In the genomic region with DNA sequence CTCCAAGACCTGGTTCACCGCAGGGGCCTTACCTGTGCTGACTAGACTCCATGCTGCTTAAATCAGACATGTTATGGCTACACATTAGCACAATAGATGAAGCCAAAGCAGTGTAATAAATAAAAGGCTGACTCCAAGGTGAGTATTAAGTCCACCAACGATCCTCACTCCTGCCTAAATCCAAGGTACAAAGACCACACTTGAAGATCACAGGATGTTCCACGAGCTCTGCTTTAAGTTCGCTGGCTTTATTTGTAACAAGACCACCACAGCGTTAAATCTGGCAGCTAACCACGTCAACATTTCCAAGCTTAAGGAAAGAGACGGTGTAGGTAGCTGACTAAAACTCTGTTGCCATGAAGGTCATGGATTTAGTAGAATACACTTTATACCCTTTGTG, we compare ENCODE assay signal across 24 mouse cellular contexts.
"Had no signal": no experiment of that assay in that cellular context is flagged by ENCODE, and none has a peak within 500 bp of the region (broad histone marks: within the 10 kb centered on the region; RNA-seq: fewer than 3 reads in every experiment).

No protein-coding gene starts in this region.

- H3K9ac ChIP-seq: heart, embryonic 12.5 days; hindbrain, embryonic 12.5 days; hindbrain, embryonic 14.5 days; intestine, embryonic 15.5 days; limb, embryonic 12.5 days; liver, embryonic 13.5 days; liver, embryonic 15.5 days; liver, postnatal 0 days had no signal

- H3K9me3 ChIP-seq: heart, embryonic 10.5 days; heart, embryonic 12.5 days; hindbrain, embryonic 10.5 days; hindbrain, embryonic 12.5 days; intestine, embryonic 15.5 days; limb, embryonic 10.5 days; limb, embryonic 12.5 days; liver, embryonic 13.5 days; liver, embryonic 15.5 days had no signal

- H3K4me3 ChIP-seq: gastrocnemius, adult 2 months; heart, embryonic 10.5 days; heart, embryonic 12.5 days; hindbrain, embryonic 10.5 days; hindbrain, embryonic 12.5 days; intestine, embryonic 15.5 days; layer of hippocampus, adult 2 months; left cerebral cortex, adult 2 months; limb, embryonic 10.5 days; limb, embryonic 12.5 days; liver, embryonic 13.5 days; liver, embryonic 15.5 days had no signal

- H3K4me1 ChIP-seq: hindbrain, embryonic 10.5 days; hindbrain, embryonic 12.5 days; intestine, embryonic 15.5 days; limb, embryonic 10.5 days; liver, embryonic 13.5 days; liver, embryonic 15.5 days had no signal

- ATAC-seq: hindbrain, embryonic 16.5 days; inflammation-experienced regulatory T-cells, adult 6 months; intestine, embryonic 15.5 days; intestine, postnatal 0 days; liver, postnatal 0 days had no signal

- H3K4me2 ChIP-seq: heart, embryonic 12.5 days; hindbrain, embryonic 12.5 days; hindbrain, embryonic 14.5 days; intestine, embryonic 15.5 days; limb, embryonic 12.5 days; liver, embryonic 11.5 days; liver, embryonic 13.5 days; liver, embryonic 15.5 days had no signal

- H3K36me3 ChIP-seq: intestine, embryonic 15.5 days; limb, embryonic 10.5 days had no signal

- H3K27ac ChIP-seq: gastrocnemius, adult 2 months; heart, embryonic 10.5 days; hindbrain, embryonic 10.5 days; hindbrain, embryonic 12.5 days; hindbrain, embryonic 14.5 days; intestine, embryonic 15.5 days; layer of hippocampus, adult 2 months; left cerebral cortex, adult 2 months; limb, embryonic 10.5 days; limb, embryonic 12.5 days; liver, embryonic 13.5 days; liver, embryonic 15.5 days had no signal

- DNase-seq: gastrocnemius, adult 2 months; gastrocnemius, postnatal 10 days; gastrocnemius, postnatal 25 days; heart, adult 18-20 months; heart, postnatal 10 days; heart, postnatal 4 days; liver; liver, embryonic 13.5 days; liver, postnatal 0 days had no signal

- H3K27me3 ChIP-seq: heart, embryonic 12.5 days; hindbrain, embryonic 12.5 days; intestine, embryonic 15.5 days; limb, embryonic 12.5 days; liver, embryonic 13.5 days; liver, embryonic 15.5 days had no signal
